Mouse (Mus musculus): ENCODE measurements around the gene Lclat1. TPM values are rescaled to one million over a fixed set of nuclear protein-coding genes. Genes with fewer than 3 reads are reported as not detected.

The Lclat1 gene
- polyA plus RNA-seq, 1 experiment = not detected

GRCm38 (mm10) chr17:73231337-73231736 lies 123.6 kb downstream of the Lclat1 start:
- TF ChIP-seq GATA1 (IDR thresholded peaks at IDR 0.05; ENCODE audit: low read length) (no peak), TAL1 (IDR thresholded peaks at IDR 0.05; ENCODE audit: low read length) (no peak)
- Histone ChIP-seq H3K9me3 (ENCODE audit: control insufficient read depth, low read length) (no peaks in the 10 kb centered on the region), H3K27me3 (ENCODE audit: control insufficient read depth) (no peaks in the 10 kb centered on the region), H3K4me3 (replicated peaks) (no peak overlapping the region), H3K36me3 (ENCODE audit: control insufficient read depth) (no peaks in the 10 kb centered on the region), H3K4me1 (ENCODE audit: control insufficient read depth) (peaks cover 24% of the 10 kb centered on the region)

- no peak for TF ChIP-seq TAL1 (IDR thresholded peaks at IDR 0.05; ENCODE audit: low read length)
- TF ChIP-seq GATA1 (IDR thresholded peaks at IDR 0.05; ENCODE audit: low read length) = no peak
- Histone ChIP-seq H3K27me3 (ENCODE audit: control insufficient read depth) (no peaks in the 10 kb centered on the region), H3K4me1 (ENCODE audit: control insufficient read depth) (peaks cover 19% of the 10 kb centered on the region), H3K36me3 (ENCODE audit: control insufficient read depth) (no peaks in the 10 kb centered on the region), H3K4me3 (replicated peaks) (no peak overlapping the region), H3K9me3 (ENCODE audit: control insufficient read depth, low read length) (no peaks in the 10 kb centered on the region)
These were observed 124.8 kb downstream of the Lclat1 start for GRCm38 (mm10) chr17:73232593-73232992.

GRCm38 (mm10) chr17:73233975-73234374 lies 126.2 kb downstream of the Lclat1 start:
- TF ChIP-seq TAL1 (IDR thresholded peaks at IDR 0.05; ENCODE audit: low read length) = no peak
- TF ChIP-seq GATA1 (IDR thresholded peaks at IDR 0.05; ENCODE audit: low read length) = no peak
- Histone ChIP-seq H3K36me3 (ENCODE audit: control insufficient read depth) (no peaks in the 10 kb centered on the region), H3K27me3 (ENCODE audit: control insufficient read depth) (no peaks in the 10 kb centered on the region), H3K4me3 (replicated peaks) (no peak overlapping the region), H3K4me1 (ENCODE audit: control insufficient read depth) (peaks cover 18% of the 10 kb centered on the region), H3K9me3 (ENCODE audit: control insufficient read depth, low read length) (no peaks in the 10 kb centered on the region)

- H3K4me1 ChIP-seq (ENCODE audit: control insufficient read depth) = peaks cover 8% of the 10 kb centered on the region
- H3K36me3 ChIP-seq (ENCODE audit: control insufficient read depth) = no peaks in the 10 kb centered on the region; the same call in 1 of the 2 replicates
- H3K27me3 ChIP-seq (ENCODE audit: control insufficient read depth) = no peaks in the 10 kb centered on the region
- TF ChIP-seq TAL1 (IDR thresholded peaks at IDR 0.05; ENCODE audit: low read length) = no peak
- no peak for TF ChIP-seq GATA1 (IDR thresholded peaks at IDR 0.05; ENCODE audit: low read length)
- H3K9me3 ChIP-seq (ENCODE audit: control insufficient read depth, low read length) = no peaks in the 10 kb centered on the region
- H3K4me3 ChIP-seq (replicated peaks) = no peak overlapping the region
These were observed 129.5 kb downstream of the Lclat1 start for GRCm38 (mm10) chr17:73237178-73237853.

- H3K4me3 ChIP-seq (replicated peaks) = no peak overlapping the region
- peaks cover 6% of the 10 kb centered on the region for H3K4me1 ChIP-seq (ENCODE audit: control insufficient read depth)
- no peaks in the 10 kb centered on the region for H3K9me3 ChIP-seq (ENCODE audit: control insufficient read depth, low read length)
- no peaks in the 10 kb centered on the region; the same call in 1 of the 2 replicates for H3K36me3 ChIP-seq (ENCODE audit: control insufficient read depth)
- no peaks in the 10 kb centered on the region for H3K27me3 ChIP-seq (ENCODE audit: control insufficient read depth)
- TF ChIP-seq GATA1 (IDR thresholded peaks at IDR 0.05; ENCODE audit: low read length) (no peak), TAL1 (IDR thresholded peaks at IDR 0.05; ENCODE audit: low read length) (no peak)
These were observed 130.7 kb downstream of the Lclat1 start for GRCm38 (mm10) chr17:73238501-73238900.

DNA sequence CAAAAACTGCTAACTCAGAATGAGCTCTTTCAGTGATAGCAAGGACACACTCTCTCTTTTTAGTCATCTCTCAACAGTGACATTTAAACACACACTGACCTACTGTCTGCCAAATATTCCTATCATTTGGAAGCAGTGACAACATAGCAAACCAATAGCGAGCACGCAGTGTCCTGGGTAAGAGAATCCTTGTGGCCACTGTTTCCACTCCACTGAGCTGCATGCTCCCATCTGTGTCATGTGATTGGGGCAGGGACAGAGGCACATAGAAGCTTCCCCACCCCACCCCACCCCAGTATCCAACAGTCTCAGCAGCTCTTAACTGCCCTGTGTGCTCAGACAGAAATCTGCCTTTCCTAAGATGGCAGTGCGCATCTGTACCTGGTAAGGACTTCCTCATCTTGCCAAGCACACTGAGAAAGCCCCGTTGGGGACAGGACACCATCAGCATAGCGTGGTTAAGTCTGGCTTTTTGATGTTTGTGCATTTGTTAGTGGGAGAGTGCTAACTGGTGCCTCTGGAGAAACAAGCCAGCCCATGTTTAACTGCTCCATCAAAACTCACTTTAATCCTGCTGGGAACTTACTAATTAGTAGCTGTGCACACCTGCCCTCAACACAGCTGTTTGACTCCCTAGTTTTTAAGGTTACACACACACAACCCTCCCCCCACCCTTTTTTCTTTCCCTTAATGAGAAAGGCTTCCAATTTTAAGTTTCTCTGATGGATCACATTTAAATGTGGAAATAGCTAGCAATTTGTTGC lies 133.5 kb downstream of the Lclat1 start:
- H3K9me3 ChIP-seq (ENCODE audit: control insufficient read depth, low read length) = no peaks in the 10 kb centered on the region

GRCm38 (mm10) chr17:73243676-73244075 lies 135.9 kb downstream of the Lclat1 start:
- Histone ChIP-seq H3K27me3 (ENCODE audit: control insufficient read depth) (no peaks in the 10 kb centered on the region), H3K4me1 (ENCODE audit: control insufficient read depth) (peaks cover 26% of the 10 kb centered on the region), H3K9me3 (ENCODE audit: control insufficient read depth, low read length) (no peaks in the 10 kb centered on the region), H3K4me3 (replicated peaks) (no peak overlapping the region), H3K36me3 (ENCODE audit: control insufficient read depth) (no peaks in the 10 kb centered on the region; the same call in 1 of the 2 replicates)
- TF ChIP-seq GATA1 (IDR thresholded peaks at IDR 0.05; ENCODE audit: low read length) = no peak
- TF ChIP-seq TAL1 (IDR thresholded peaks at IDR 0.05; ENCODE audit: low read length) = no peak

More for the DNA sequence above, 133.5 kb downstream of the Lclat1 start:
- Histone ChIP-seq H3K27me3 (ENCODE audit: control insufficient read depth) (no peaks in the 10 kb centered on the region), H3K4me3 (replicated peaks) (no peak overlapping the region), H3K36me3 (ENCODE audit: control insufficient read depth) (no peaks in the 10 kb centered on the region; the same call in 1 of the 2 replicates), H3K4me1 (ENCODE audit: control insufficient read depth) (peaks cover 23% of the 10 kb centered on the region)
- no peak for TF ChIP-seq TAL1 (IDR thresholded peaks at IDR 0.05; ENCODE audit: low read length)

- peaks cover 26% of the 10 kb centered on the region for H3K4me1 ChIP-seq (ENCODE audit: control insufficient read depth)
- H3K9me3 ChIP-seq (ENCODE audit: control insufficient read depth, low read length) = no peaks in the 10 kb centered on the region
- TF ChIP-seq GATA1 (IDR thresholded peaks at IDR 0.05; ENCODE audit: low read length) = no peak
- TF ChIP-seq TAL1 (IDR thresholded peaks at IDR 0.05; ENCODE audit: low read length) = no peak
- H3K27me3 ChIP-seq (ENCODE audit: control insufficient read depth) = no peaks in the 10 kb centered on the region
- H3K36me3 ChIP-seq (ENCODE audit: control insufficient read depth) = no peaks in the 10 kb centered on the region; the same call in 1 of the 2 replicates
- H3K4me3 ChIP-seq (replicated peaks) = no peak overlapping the region
These were observed 136.8 kb downstream of the Lclat1 start for GRCm38 (mm10) chr17:73244596-73244995.

DNA sequence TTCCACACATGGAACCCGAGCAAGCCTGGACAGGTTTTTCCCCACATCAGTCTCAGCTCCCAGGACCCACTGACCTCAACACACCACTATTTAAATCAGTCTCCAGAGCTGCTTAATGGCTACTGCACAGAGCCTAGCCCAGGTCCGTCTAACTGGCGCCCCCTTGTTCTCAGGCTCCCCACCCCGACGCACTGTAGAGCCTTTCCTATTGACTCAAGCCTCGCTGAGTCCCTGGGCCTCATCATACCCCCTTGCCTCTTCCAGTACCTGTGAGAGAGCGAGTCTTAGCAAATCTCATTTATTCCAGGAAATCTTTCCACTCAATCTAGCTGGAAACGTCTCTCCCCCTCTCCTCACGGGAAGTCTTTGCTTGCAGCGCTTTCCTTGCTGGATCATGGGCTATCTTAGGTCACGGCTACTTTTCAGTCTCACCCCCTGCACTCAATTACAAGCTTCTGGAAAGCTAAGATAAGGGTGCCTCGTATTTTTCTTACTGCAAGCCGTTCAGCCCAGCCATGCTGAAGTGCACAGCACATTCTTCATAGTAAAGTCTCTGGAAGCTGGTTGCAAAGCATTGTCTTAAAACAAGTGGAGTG lies 137.4 kb downstream of the Lclat1 start:
- Histone ChIP-seq H3K9me3 (ENCODE audit: control insufficient read depth, low read length) (no peaks in the 10 kb centered on the region), H3K4me3 (replicated peaks) (no peak overlapping the region), H3K27me3 (ENCODE audit: control insufficient read depth) (no peaks in the 10 kb centered on the region), H3K36me3 (ENCODE audit: control insufficient read depth) (no peaks in the 10 kb centered on the region; the same call in 1 of the 2 replicates), H3K4me1 (ENCODE audit: control insufficient read depth) (peaks cover 26% of the 10 kb centered on the region)
- no peak for TF ChIP-seq GATA1 (IDR thresholded peaks at IDR 0.05; ENCODE audit: low read length)
- no peak for TF ChIP-seq TAL1 (IDR thresholded peaks at IDR 0.05; ENCODE audit: low read length)
